Mouse (Mus musculus) heart, adult 2 months (tissue): ENCODE results near the gene Lenep.

Experiments
- EP300 ChIP-seq: fragments of 200-500 bp; IDR thresholded peaks from 2 replicates; pipeline ENCODE4 v1.6.1; 2011; ENCODE audit warnings: low read depth, low read length, control low read depth; ENCODE audit not compliant: insufficient read depth
- POLR2A ChIP-seq: fragments of 200-500 bp; IDR thresholded peaks from 2 replicates; pipeline ENCODE4 v1.6.1; 2011; ENCODE audit warnings: mild to moderate bottlenecking, low read depth, low read length, control low read depth; ENCODE audit not compliant: insufficient read depth

DNA sequence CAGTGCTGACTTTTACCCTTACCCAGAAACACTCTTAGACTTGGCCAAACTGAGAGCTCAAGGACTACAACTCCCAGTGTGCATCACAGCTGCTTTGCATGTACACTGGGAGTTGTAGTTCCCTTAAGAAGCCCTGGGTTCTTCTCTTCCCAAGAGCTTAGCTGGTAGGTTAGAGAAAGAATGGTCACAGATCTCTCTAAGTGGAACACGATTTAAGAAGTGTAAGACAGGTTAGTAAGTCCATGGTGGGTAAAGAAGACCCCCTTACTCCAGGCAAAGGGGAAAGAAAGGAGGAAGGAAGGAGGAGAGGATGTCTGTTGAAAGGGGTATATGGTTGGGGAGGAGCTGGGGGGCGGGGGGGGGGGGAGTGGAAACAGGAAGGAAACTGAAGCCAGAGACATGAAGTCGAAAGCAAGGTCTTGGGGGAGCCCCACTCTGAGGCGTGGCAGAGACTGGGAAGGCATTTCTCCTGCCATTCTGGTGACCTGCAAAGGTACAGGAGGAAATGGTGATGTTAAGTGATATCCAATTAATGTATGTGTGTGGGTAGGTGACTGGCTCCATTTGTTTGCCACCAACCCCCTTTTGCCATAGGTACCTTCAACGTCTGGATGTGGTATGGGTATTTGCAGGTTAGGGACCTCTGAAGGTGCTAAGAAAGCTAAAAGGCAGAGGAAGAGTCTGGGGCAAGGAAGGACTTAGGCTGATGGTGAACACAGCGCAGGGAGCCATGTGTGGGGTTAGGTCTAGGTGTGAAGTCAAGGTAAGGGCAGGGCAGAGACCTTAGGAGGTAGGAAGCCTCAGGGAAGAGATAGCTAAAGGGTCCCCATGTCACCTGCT, 13.5 kb downstream of the Lenep start:
- TF ChIP-seq POLR2A = no peak
- no peak for TF ChIP-seq EP300
